Mouse (Mus musculus) adrenal gland, postnatal 25 days (tissue): ENCODE data around the gene Tjap1. TPM values are rescaled to one million over a fixed set of nuclear protein-coding genes. Genes with fewer than 3 reads are reported as not detected.

ENCODE experiments used
- DNase-seq: peaks from one replicate; pipeline ENCODE4 v3.0.0; 2021; ENCODE audit warnings: mixed read lengths
- long read RNA-seq: library from polyadenylated mRNA; stranded (forward); transcript quantifications from one replicate; pipeline ENCODE4 v2.0.0, GENCODE M21; 2021
- total RNA-seq: library from RNA; stranded (reverse); gene quantifications from 2 replicates; pipeline ENCODE4 v1.2.3, GENCODE M21; 2021

Tjap1 gene
- total RNA-seq, result 66.6 and 69.7 TPM in 2 replicates
- long read RNA-seq, partial matches to known transcripts, result 0 of 30 reads
- long read RNA-seq, other reads (novel, unspliced or antisense), result 22 of 30 reads

DNA sequence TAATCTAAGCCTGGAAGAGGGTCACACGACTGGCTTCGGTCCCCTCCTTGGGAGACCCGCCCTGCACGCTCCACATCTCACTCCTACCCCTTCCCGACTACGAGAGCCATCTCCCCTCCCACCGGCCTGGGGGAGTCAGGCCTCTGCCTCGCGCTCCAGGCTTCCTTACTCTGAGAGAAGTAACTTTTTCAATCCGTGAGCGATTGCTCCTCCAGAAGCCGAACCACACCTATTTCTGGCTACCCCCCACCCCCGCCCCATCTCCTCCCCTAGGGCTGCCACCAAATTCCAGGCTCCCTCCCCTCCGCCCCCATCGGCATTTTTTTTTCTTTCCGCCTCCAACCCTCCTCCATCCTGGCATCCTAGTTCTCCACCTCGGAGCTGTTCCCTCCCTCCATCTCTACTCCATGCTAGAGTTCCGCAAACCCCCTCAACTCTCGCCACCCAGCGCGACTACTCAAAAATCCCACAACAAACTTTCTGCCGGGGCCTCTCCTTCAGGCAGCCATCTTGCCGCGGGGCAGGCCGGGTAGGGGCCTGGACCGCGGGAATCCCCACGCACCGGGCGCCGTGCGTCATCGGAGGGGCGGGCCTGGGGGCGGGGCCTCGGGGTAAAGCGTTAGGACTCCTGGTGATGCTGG is at the start of gene Tjap1:
Tjap1 (minus strand) TSS at position 544 of the 641 bp plus-strand sequence.
- peak; percentile 92 for DNase-seq

DNA sequence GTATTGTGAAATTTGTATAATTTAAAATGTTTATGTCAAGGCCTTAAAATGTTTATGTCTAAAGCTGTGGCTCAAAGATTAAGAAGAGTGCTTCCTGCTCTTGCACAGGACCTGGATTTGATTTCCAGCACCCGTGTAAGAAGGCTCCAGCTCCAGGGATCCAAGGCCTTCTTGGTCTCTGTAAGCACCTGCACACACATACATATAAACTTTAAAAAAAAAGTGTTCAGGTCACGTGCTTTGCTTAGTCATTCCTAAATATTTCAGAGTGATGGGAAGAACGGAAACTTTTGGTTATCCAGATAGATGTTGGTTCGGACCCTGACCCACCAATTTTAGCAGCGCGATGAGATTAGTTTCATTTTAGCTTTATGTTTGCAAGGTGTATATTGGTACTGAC is 45.9 kb upstream of the Tjap1 start:
- DNase-seq, result no peak

DNA sequence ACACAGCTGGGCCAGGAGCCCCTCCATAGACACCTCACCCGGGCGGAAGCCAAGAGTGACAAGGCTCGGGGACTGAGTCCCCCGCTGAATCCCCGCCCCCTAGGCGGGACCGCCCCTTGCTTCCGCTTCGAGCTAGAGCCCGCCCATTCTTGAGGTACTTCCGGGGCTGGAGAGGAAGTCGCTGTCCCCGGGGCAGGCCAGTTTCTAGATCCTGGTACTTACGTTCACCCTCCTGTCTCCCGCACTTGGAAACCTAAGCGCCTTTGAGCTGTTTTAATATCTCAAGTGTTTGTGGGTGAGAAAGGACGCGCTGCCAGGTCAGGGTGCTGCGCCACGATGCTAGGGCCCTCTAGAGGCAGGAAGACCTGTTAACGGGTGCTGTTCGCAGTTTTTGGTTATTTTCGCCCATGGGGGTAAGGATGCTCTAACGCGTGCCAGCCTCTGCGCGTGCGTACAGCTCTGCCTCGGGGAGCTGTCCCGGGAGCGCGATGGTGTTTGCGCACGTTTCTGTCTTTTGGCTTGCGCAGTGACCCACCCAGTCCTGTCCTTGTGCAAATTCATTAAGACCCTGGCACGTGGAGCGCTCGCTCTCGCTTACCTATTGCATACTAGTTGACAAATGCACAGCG is 45.2 kb upstream of the Tjap1 start, which contains the start of gene Abcc10:
Abcc10 (minus strand) TSS at position 447 of the 629 bp plus-strand sequence.
- DNase-seq, result peak; percentile 95

DNA sequence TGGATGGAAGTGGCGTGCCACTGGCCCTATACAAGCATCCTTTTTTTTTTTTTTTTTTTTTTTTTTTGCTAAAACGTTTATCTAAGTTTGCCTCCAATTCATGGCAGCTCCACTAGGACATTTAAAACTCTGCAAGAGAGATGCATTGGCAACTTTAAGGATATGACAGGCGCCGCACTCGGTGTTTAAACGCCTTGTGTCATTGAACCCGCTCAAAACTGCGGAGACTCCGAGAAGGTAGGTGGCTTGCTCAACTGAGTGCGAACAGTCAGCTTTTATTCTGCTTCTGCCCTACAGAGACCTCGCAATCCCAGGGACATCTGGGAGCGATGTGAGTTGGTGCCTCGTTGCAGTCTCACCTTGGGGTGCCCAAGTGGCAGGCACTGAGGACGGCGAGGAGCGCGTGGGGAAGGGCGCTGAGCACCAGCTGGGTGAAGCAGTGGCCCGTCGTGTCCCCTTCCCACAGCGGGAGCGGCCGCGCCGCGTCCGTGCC is 44.6 kb upstream of the Tjap1 start:
- no peak for DNase-seq

DNA sequence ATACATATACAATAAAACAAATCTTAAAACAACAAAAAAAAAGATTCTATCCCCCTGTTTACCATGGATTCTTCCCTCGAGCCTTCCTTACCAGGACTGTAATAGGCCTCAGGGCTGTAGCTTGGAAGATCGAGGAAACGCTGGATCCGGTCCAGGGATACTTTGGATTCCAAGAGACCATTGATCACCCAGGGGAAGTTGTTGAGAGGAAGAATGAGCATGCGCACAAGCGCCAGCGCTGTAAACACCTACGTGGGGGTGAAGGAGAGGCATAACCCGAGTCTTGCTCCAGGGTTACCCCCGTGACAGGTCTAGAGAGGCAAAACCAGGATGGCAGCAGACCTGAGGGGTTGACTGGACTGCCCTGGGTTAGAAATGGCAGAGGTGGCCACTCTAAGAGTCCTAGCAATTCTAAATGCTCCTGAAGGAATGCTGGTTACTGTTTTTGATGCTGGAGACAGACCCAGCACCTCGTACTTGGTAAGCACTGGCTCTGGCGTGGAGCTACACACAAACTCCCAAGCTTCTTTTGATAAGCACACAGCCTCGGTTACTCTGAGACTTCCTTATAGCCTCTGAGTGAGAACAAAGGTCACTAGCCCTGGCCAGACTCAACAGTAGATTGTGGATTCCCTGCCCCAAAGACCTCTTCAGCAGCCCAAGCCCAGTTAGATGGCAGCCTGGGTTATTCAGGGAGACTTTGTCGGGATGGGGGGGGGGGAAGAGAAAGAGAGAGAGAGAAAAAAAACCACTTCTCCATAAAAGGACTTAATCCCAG is 39.4 kb upstream of the Tjap1 start:
- DNase-seq, result no peak

DNA sequence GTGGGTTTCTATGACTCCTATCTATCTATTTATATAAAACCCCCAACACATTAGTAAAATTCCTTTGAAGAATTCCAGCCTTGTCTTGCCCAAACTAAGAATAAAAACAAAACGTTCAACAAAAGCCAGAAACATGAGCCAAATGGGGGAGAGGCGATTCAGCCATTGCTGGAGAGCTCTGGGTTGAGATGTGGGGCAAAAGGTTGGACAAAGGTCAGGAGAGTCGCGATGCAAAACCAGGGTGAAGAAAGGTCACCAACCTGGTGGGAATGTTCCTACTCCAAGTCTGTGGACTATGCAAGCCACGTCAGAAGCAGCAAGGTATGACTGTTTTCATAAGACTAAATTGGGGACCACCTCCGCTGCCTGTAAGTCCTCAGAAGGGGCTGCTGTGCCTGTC is 37.7 kb upstream of the Tjap1 start:
- DNase-seq, result no peak

DNA sequence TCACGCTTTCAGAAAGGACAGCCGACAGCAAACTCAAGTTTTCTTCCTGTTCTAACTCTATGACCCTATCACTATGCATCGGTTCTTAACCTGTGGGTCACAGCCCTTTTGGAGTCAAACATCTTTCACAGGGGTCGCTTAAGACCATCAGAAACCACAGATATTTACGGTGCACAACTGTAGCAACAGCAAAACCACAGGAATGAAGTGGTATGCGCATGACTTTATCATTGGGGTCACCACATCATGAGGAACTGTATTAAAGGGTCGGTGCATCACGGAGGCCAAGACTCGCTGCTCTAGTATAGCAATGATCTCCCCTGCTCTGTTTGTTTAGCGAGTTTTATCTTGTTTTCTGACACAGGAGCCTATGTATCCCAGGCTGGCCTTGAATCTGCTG is 33.0 kb upstream of the Tjap1 start:
- DNase-seq, result no peak

DNA sequence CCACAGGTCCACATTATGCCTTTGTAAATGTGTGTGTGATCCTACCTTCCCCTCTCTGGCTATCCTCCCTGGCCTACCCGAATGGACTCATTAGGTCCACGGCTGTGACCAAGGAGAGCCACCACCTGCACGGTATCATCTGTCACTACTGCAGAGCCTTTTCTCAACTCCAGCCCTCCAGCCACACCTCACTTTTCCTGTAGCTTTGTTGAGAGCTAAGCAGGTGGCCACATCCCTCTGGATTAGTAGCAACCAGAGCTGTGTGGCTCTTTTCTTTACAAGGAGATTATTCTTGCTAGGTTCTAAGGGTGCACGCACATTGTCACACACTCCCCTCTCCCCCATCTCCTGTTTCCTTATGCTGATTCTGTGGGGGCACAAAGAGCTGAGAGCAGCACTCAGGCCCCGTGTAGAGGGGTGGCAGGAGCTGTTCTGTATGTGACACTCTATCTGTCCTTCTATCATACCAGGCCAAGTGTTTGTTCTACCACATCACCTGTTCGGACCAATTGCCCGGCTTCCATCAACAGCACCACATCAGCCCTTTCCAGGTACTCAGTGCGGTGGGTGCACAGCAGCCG is 30.4 kb upstream of the Tjap1 start:
- DNase-seq, result no peak

DNA sequence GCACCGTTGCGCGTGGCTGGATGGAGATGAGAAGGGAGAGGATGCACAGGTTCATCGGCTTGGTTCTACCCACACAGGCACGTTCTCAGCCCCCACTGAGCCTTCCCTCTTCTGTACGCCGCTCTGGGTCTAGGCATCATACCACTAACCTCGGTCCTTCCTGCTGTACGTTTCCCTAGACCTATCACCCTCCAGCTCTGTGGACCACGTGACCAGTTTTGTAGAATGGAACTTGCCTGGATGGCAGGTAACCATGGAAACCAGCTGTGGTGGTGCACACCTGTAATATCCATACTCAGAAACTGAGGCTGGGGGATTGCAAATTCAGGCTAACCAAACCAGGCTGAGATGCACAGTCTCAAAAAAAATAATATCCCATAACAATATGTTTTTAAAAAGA is 27.7 kb upstream of the Tjap1 start:
- DNase-seq, result no peak

DNA sequence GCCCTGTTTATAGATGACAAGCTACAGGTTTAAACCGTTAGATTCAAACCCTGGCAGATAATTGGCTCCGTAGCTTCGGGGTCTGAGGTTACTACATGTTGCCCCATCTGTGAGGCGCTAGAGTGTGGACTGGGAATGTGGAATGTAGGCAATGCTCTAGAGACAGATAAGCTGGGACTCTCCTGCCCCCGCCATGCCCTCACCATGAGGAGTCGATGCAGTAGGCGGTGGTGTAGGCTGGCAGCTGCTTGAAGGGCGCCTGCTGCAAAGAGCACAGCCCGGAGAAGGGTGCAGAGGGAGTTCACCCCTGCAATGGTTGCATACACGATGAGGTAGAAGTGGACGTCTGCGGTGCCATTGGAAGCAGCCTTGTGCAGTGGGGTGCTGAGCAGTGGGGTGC is 27.0 kb upstream of the Tjap1 start:
- DNase-seq, result no peak

DNA sequence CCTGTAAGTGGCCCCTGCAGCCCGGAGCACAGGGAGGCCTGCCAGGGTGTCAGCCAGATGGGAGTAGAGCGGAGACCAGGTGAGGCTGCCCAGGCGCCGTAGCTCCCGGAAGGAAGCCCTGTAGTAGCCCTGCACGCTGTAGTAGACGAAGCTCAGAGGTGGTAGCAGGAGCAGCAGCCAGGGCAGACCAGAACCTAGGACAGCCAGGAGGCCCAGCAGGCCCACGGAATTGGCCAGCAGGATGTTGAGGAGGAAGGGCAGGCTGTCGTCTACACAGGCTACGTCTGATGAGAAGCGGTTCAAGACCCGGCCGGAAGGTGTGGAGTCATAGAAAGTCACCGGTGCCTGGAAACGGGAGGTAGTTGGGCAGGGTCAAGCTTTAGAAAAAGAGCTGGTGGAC is 24.1 kb upstream of the Tjap1 start:
- DNase-seq, result no peak

DNA sequence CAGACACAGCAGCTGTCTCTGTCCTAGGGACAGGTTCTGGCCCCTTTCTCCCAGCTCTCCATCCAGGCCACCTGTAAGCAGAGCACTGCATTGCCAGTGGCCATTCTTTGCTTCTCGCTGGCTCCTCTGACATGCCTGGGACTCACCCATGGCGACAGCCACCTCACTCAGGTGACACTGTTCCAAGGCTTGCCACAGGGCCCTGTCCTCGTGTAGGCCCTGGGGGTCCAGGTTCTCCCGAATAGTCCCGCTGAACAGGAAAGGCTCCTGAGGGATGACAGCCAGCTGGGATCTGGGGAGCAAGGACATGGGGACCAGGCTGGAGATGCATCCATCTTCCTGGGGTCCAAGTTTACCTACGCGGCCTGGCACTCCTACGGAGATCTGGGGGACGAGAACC is 21.4 kb upstream of the Tjap1 start:
- no peak for DNase-seq

DNA sequence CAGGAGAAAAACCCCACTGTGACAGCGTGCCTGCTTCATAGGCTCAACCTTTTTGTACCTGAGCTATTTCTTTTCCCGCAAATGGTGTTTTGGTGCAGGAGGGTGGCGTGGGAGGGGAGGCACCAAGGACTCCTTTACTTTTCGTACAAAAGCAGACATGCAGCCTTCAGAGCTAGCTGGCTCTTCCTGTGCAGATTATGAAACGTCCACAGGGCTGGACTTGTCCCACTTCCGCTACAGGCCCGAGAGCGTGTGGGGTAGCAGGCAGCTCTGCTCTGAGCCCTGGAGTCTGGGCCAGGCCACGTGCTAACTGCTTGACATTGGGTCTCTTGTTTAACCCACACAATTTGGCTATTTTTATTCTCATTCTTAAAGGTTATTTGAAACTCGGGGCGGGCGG is 19.1 kb upstream of the Tjap1 start:
- DNase-seq, result no peak

DNA sequence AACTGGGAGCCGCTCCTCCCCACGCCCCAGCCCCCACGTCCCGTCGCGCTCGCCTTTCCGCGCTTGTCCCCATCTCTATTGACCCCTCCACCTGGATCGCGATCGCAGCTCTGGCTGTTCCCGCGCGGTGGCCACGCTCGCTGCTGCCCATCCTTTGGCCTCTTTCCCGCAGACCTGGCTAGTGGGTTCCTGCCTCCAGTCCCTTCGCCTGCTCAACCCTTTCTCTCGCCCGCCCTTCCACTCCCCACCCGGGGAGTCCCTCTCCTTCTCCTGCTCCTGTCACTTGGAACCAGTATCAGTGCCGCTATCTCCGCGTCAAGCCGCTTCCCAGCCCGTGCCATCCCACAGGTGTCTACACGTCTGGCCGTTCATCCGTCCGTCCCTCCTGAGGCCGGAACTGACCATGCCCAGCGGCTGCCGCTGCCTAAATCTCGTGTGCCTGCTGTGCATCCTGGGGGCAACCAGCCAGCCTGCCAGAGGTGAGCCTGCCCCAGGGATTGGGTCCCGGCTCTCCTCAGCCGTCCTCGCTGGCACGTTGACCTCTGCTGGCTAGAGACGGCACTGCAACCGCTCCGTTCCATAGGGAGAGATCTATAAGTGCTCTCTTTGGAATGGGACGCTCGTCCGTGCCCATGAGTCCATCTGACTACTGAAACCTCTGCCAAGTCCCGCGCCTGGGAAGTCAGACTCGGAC is 15.5 kb upstream of the Tjap1 start:
- DNase-seq, result peak; percentile 87

DNA sequence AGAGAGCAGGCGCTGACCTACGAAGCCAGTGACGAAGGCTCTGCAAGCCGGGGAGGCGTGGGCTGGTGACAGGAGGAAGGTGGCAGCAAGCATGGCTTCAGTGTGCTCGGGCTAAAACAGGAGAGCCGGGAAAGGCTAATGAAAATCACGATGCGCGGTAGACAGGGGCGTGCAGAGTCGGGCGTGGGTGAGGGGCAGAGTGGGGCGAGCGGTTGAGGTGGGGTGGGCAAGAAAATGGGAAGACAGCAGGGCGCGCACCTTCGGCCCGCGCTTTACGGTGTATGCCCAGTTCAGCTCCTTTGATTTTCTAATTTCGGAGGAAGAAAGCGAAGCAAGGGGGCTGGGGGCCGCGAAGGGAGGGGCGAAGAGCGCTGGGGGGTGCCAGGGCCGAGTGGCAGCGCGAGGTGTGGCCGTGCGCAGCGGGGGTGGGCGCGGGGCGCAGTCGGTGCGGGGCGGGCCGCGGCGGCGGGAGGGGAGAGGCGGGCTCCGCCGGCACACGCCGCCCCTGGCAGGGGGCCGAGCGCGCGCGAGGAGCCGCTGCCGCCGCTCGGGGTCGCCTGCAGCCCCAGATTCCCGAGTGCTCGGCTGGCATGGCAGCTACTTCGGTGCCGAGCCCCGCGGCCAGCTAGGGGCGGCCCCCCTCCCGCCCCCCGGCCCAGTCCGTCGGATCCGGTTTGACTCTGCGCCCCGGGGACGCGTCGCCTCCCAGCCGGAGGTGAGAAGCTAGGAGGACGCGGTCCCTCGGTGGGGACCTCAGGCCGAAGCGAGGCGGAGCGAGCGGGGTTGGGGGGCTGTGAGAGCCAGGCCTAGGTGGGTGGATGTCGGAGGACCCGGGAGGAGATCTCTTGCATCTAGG is 14.8 kb upstream of the Tjap1 start, which contains the start of gene Dlk2:
Dlk2 (plus strand) TSS at position 58 of the 856 bp plus-strand sequence.
- DNase-seq, result no peak

DNA sequence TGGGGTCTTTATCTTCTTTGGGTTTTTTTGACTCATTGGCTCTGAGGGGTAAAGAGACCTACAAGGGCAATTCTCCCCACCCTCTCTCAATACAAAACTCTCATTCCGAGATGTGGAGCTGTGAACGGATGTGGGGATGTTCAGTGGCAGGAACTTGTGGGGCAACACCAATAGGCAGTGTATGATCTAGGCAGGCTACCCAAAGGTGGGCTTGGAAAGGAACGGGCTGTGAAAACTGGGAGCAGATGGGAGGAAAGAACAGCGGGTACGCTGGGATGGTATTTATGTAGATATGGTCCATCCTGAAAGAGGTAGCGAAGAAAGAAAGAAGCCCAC is 14.2 kb upstream of the Tjap1 start:
- no peak for DNase-seq

DNA sequence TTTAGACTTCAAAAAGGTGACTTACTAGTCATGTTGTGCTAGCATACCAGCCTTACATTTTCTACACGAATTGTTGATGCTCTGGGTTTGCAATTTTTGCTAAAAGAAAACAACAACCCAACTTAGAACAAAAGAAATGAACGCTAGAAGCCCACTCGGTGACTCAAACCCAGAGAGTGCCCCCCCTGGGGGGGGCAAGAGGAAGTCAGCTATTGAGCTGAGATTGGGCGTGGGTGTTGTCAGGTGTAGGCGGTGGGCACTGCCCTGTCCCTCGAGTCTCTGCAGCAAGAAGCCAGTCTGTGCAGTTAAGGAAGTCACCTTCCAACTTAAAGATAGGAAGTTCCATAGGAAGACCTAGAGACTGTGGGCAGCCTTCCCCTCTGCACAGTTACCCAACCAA is 13.8 kb upstream of the Tjap1 start:
- no peak for DNase-seq

DNA sequence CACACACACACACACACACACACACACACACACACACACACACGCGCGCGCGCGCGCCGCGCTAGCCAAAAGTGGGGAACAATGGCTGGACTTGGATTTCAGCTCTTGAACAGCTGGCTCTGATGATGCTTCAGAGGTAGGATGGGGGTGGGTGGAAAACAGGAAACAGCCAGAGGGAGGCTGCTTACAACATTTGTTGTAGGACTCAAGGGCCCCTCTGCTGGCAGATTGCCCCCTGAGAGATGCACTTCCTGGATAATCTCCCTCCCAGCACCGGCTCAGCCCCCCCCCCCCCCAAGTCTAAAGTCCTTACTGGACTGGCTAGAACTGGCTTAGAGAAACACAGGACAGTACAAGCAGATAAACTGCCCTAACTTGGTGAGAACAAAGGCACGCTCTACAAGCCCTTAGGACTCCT is 4.9 kb upstream of the Tjap1 start:
- DNase-seq, result peak; percentile 46

DNA sequence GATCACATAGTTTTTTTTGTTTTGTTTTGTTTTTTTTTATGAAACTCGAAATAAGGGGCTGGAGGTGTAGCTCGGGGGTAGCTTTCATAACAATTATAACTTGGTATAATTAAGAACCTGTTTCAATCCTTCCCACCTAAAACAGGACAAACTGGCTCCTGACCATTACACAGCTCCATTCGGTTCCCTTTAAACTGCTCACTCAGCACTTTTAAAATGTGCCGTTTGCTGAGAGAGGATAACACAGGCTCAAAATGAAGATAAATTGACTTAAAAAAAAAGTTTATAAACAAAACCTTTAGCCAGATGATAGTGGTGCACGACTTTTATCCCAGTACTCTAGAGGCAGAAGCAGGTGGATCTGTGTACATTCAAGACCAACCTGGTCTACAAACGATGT is 2.6 kb upstream of the Tjap1 start:
- DNase-seq, result no peak

DNA sequence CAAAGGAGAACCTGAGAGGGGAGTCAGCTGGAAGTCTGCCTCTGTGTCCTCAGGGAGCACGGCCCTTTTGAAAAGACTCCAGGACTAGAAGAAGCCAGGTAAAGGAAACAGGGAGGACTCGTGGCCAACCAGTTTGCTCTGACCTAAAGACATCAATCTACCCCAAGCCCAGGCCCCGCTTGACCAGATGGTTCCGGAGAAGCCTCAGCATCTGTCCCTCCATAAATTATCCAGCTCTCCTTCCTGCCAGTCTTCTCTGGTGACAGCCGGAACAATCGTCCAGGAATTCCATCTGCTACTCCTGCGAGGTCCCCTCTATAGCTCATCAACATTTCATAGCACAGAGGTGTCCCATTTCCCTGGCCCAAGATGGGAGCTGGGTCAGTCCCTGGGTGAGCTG is 1.8 kb upstream of the Tjap1 start:
- no peak for DNase-seq

DNA sequence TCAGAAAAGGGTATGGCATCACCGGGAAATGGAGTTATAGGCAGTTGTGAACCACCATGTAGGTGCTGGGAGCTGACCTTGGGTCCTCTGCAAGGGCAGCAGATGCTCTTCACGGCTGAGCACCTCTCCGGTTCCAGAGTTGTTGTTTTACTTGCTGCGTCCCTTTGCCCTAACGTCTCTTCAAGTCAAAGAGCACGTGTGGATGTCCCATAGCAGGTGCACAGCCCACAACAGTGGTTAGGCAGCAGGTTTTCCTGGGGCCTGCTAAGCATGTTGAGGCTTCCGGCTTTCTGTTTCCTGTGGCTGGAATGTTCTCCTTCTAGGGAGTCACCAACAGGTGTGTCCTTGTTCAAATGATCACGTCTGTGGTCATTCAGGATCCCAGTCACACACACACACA is 1.1 kb upstream of the Tjap1 start:
- DNase-seq, result no peak
